Mouse (Mus musculus) spleen, embryonic (tissue): ENCODE measurements around the gene Ern2.

Source experiments
- CTCF ChIA-PET: fragments of 350-600 bp; sonication (Branson Sonifier 250); formaldehyde crosslinking; loops from one replicate; lab custom pipeline; 2022; lab: Charles Lee

Gene Ern2

GRCm38 (mm10) chr7:122186043-122186442 is at the start of gene Ern2:
TSS of gene Ern2 (minus strand) at chr7:122186207.
- CTCF ChIA-PET: no interaction called here

- CTCF ChIA-PET: no interaction called here
Measured at GRCm38 (mm10) chr7:122230866-122231265, 44.9 kb upstream of the Ern2 start.

GRCm38 (mm10) chr7:122229916-122230315 is 43.9 kb upstream of the Ern2 start:
- CTCF ChIA-PET: interaction anchor here (0.6 kb wide), 1 partner anchor 175 kb away, joined by 3 read pairs; no protein-coding TSS in a partner anchor

- CTCF ChIA-PET: no interaction called here
Measured at GRCm38 (mm10) chr7:122229306-122229705, 43.3 kb upstream of the Ern2 start.

- CTCF ChIA-PET: no interaction called here
Measured at GRCm38 (mm10) chr7:122226744-122227143, 40.7 kb upstream of the Ern2 start.

GRCm38 (mm10) chr7:122226020-122226742 is 40.2 kb upstream of the Ern2 start:
- CTCF ChIA-PET: interaction anchor here (0.5 to 1.0 kb wide), 2 partner anchors 20 to 36 kb away, joined by 3 to 5 read pairs; no protein-coding TSS in a partner anchor

GRCm38 (mm10) chr7:122219315-122219801 is 33.4 kb upstream of the Ern2 start, which contains the start of gene Chp2:
TSS of gene Chp2 (plus strand) at chr7:122219496.
- CTCF ChIA-PET: no interaction called here

- CTCF ChIA-PET: interaction anchor here (0.7 kb wide), 1 partner anchor 801 kb away, joined by 3 read pairs; no protein-coding TSS in a partner anchor
Measured at GRCm38 (mm10) chr7:122208276-122209021, 22.4 kb upstream of the Ern2 start.

- CTCF ChIA-PET: no interaction called here
Measured at GRCm38 (mm10) chr7:122206121-122206520, 20.1 kb upstream of the Ern2 start.

GRCm38 (mm10) chr7:122203936-122204335 is 17.9 kb upstream of the Ern2 start:
- CTCF ChIA-PET: interaction anchor here (0.5 kb wide), 1 partner anchor 134 kb away, joined by 4 read pairs; no protein-coding TSS in a partner anchor

GRCm38 (mm10) chr7:122199296-122199695 is 13.3 kb upstream of the Ern2 start:
- CTCF ChIA-PET: interaction anchor here (0.7 kb wide), 1 partner anchor 285 kb away, joined by 3 read pairs; no protein-coding TSS in a partner anchor

- CTCF ChIA-PET: interaction anchor here (0.7 kb wide), 3 partner anchors 39 to 411 kb away, joined by 4 to 7 read pairs (median 6); no protein-coding TSS in a partner anchor
Measured at GRCm38 (mm10) chr7:122197306-122197705, 11.3 kb upstream of the Ern2 start.

GRCm38 (mm10) chr7:122196771-122197170 is 10.8 kb upstream of the Ern2 start:
- CTCF ChIA-PET: interaction anchor here (0.6 to 0.7 kb wide), 3 partner anchors 39 to 412 kb away, joined by 4 to 6 read pairs (median 4); no protein-coding TSS in a partner anchor

- CTCF ChIA-PET: no interaction called here
Measured at GRCm38 (mm10) chr7:122193919-122194318, 7.9 kb upstream of the Ern2 start.

GRCm38 (mm10) chr7:122191097-122191496 is 5.1 kb upstream of the Ern2 start:
- CTCF ChIA-PET: interaction anchor here (0.7 kb wide), 2 partner anchors 35 to 90 kb away, joined by 5 to 9 read pairs; no protein-coding TSS in a partner anchor

GRCm38 (mm10) chr7:122189484-122189883 is 3.5 kb upstream of the Ern2 start:
- CTCF ChIA-PET: no interaction called here

- CTCF ChIA-PET: interaction anchor here (0.6 to 0.9 kb wide), 2 partner anchors 17 to 1301 kb away, joined by 3 to 4 read pairs; no protein-coding TSS in a partner anchor
Measured at GRCm38 (mm10) chr7:122184569-122184968, 1.4 kb downstream of the Ern2 start.

GRCm38 (mm10) chr7:122180720-122181119 is 5.3 kb downstream of the Ern2 start:
- CTCF ChIA-PET: no interaction called here

GRCm38 (mm10) chr7:122171613-122172012 is 14.4 kb downstream of the Ern2 start:
- CTCF ChIA-PET: interaction anchor here (1.0 kb wide), 1 partner anchor 558 kb away, joined by 5 read pairs; no protein-coding TSS in a partner anchor

- CTCF ChIA-PET: interaction anchor here (0.5 to 1.0 kb wide), 2 partner anchors 10 to 559 kb away, joined by 4 to 5 read pairs; no protein-coding TSS in a partner anchor
Measured at GRCm38 (mm10) chr7:122170705-122171104, 15.3 kb downstream of the Ern2 start.

GRCm38 (mm10) chr7:122167203-122167602 is 18.8 kb downstream of the Ern2 start:
- CTCF ChIA-PET: no interaction called here
